Comparison of ENCODE assay signal across 13 mouse cellular contexts in genomic region chr3:51963151-51963791, GRCm38 (mm10).
DNase-seq lines count a peak whose midpoint lies in the region; ATAC-seq lines count a peak whose summit lies in the region.
"Had no signal": no experiment of that assay in that cellular context is flagged by ENCODE, and none has a peak within 500 bp of the region (broad histone marks: within the 10 kb centered on the region; RNA-seq: fewer than 3 reads in every experiment).

No protein-coding gene starts in this region.

- peak overlapping the region; percentile 15; the same call in 1 of the 2 replicates for H3K4me2 ChIP-seq in forebrain, embryonic 12.5 days
- no peak overlapping the region for H3K4me2 ChIP-seq in kidney, embryonic 14.5 days (replicated peaks; ENCODE audit: low read depth, low read length)
- H3K4me2 ChIP-seq: limb, embryonic 15.5 days had no signal

- H3K9me3 ChIP-seq in forebrain, embryonic 12.5 days: no peaks in the 10 kb centered on the region
- H3K9me3 ChIP-seq in midbrain, embryonic 10.5 days (replicated peaks): no peaks in the 10 kb centered on the region
- H3K9me3 ChIP-seq in heart, embryonic 10.5 days: no peaks in the 10 kb centered on the region
- no peaks in the 10 kb centered on the region for H3K9me3 ChIP-seq in kidney, embryonic 14.5 days (ENCODE audit: control insufficient read depth, low read length)
- H3K9me3 ChIP-seq: limb, embryonic 15.5 days had no signal

- peaks cover 32% of the 10 kb centered on the region for H3K4me1 ChIP-seq in forebrain, embryonic 12.5 days
- H3K4me1 ChIP-seq in midbrain, embryonic 10.5 days: peaks cover 42% of the 10 kb centered on the region
- H3K4me1 ChIP-seq in heart, embryonic 10.5 days: peaks cover 33% of the 10 kb centered on the region
- peaks cover 16% of the 10 kb centered on the region for H3K4me1 ChIP-seq in kidney, embryonic 14.5 days (ENCODE audit: control insufficient read depth, insufficient read depth, low read length)

- DNase-seq in frontal cortex, postnatal 36 days (ENCODE audit: low spot score in 2 of 2): peak; percentile 21 to 28
- no peak for DNase-seq in midbrain, embryonic 10.5 days (ENCODE audit: low spot score)
- peak; percentile 78 for DNase-seq in right cerebral cortex, postnatal 10 days (ENCODE audit: low spot score in 2 of 2)
- DNase-seq in heart, embryonic 10.5 days (ENCODE audit: low spot score): no peak
- DNase-seq: adrenal gland, postnatal 14 days; cerebellum, adult 18-20 months; heart, adult 11 months; heart, postnatal 36 days had no signal

- peak overlapping the region; percentile 73 for H3K27ac ChIP-seq in forebrain, embryonic 12.5 days
- peak overlapping the region; percentile 87 for H3K27ac ChIP-seq in midbrain, embryonic 10.5 days (replicated peaks)
- no peak overlapping the region; the same call in 1 of the 2 replicates for H3K27ac ChIP-seq in heart, embryonic 10.5 days
- no peak overlapping the region for H3K27ac ChIP-seq in kidney, embryonic 14.5 days (ENCODE audit: low read depth, low read length)
- H3K27ac ChIP-seq: kidney, postnatal 0 days; limb, embryonic 15.5 days had no signal

- H3K9ac ChIP-seq in forebrain, embryonic 12.5 days: no peak overlapping the region
- no peak overlapping the region for H3K9ac ChIP-seq in kidney, embryonic 14.5 days (ENCODE audit: low read depth, low read length)
- H3K9ac ChIP-seq: limb, embryonic 15.5 days had no signal

- 60% methylated on average over 9 of the region's 9 CpGs for WGBS in forebrain, embryonic 12.5 days
- WGBS in midbrain, embryonic 10.5 days: 83% methylated on average over 9 of the region's 9 CpGs
- 82% methylated on average over 9 of the region's 9 CpGs for WGBS in heart, embryonic 10.5 days
- WGBS in kidney, embryonic 14.5 days: 88% methylated on average over 9 of the region's 9 CpGs

- peak; percentile 42; the same call in 1 of the 2 replicates for ATAC-seq in forebrain, embryonic 12.5 days (ENCODE audit: low FRiP score)
- ATAC-seq in kidney, embryonic 14.5 days (ENCODE audit: low FRiP score, low TSS enrichment): no peak
- no peak for ATAC-seq in megakaryocyte, adult 5-6 weeks (ENCODE audit: poor library complexity, severe bottlenecking)

- H3K27me3 ChIP-seq in forebrain, embryonic 12.5 days: no peaks in the 10 kb centered on the region
- H3K27me3 ChIP-seq in midbrain, embryonic 10.5 days (ENCODE audit: low read depth, poor library complexity, severe bottlenecking): no peaks in the 10 kb centered on the region
- no peaks in the 10 kb centered on the region for H3K27me3 ChIP-seq in heart, embryonic 10.5 days (ENCODE audit: insufficient read depth, poor library complexity, severe bottlenecking)
- no peaks in the 10 kb centered on the region for H3K27me3 ChIP-seq in kidney, embryonic 14.5 days (ENCODE audit: control insufficient read depth, insufficient read depth, low read length)
- H3K27me3 ChIP-seq: limb, embryonic 15.5 days had no signal

- H3K4me3 ChIP-seq in forebrain, embryonic 12.5 days (replicated peaks): no peak overlapping the region
- H3K4me3 ChIP-seq in midbrain, embryonic 10.5 days: no peak overlapping the region
- no peak overlapping the region for H3K4me3 ChIP-seq in heart, embryonic 10.5 days
- no peak overlapping the region for H3K4me3 ChIP-seq in kidney, embryonic 14.5 days (ENCODE audit: low read length)
- H3K4me3 ChIP-seq: limb, embryonic 15.5 days had no signal

- no peaks in the 10 kb centered on the region for H3K36me3 ChIP-seq in forebrain, embryonic 12.5 days (replicated peaks)
- no peaks in the 10 kb centered on the region for H3K36me3 ChIP-seq in midbrain, embryonic 10.5 days
- no peaks in the 10 kb centered on the region for H3K36me3 ChIP-seq in heart, embryonic 10.5 days
- no peaks in the 10 kb centered on the region for H3K36me3 ChIP-seq in kidney, embryonic 14.5 days (ENCODE audit: control insufficient read depth, insufficient read depth, low read length)
- H3K36me3 ChIP-seq: limb, embryonic 15.5 days had no signal

Comparison
In these comparisons a context has a peak if more than half of its experiments do, and no peak if none do; other contexts are left out.
1. H3K27ac ChIP-seq: peak in forebrain, embryonic 12.5 days (single experiment) and midbrain, embryonic 10.5 days (single experiment); none in heart, embryonic 10.5 days (single experiment) and kidney, embryonic 14.5 days (single experiment).
2. DNase-seq: peak in frontal cortex, postnatal 36 days (2 of 2) and right cerebral cortex, postnatal 10 days (2 of 2); none in midbrain, embryonic 10.5 days (single experiment) and heart, embryonic 10.5 days (single experiment).